Mouse (Mus musculus) lung, embryonic 16.5 days (tissue): ENCODE results near the gene Cyp4f13. TPM values are rescaled to one million over a fixed set of nuclear protein-coding genes. Genes with fewer than 3 reads are reported as not detected.

Experiments
- ATAC-seq: fragments of 200-750 bp; cut with Nextera tagmentation; 2 replicates; pipeline ENCODE4 v1.8.0; 2017; ENCODE audit warnings: low read depth, mild to moderate bottlenecking, moderate library complexity
- H3K27ac ChIP-seq: fragments of 300-500 bp; sonication (generic); 2 replicates; pipeline ENCODE4 v1.5.1; 2014; ENCODE audit warnings: mild to moderate bottlenecking, control low read depth, low read length
- H3K27me3 ChIP-seq: fragments of 300-500 bp; sonication (generic); 2 replicates; pipeline ENCODE4 v1.6.1; 2014; ENCODE audit warnings: low read depth, low read length, mixed read lengths; ENCODE audit not compliant: control insufficient read depth, insufficient read depth
- H3K36me3 ChIP-seq: fragments of 300-500 bp; sonication (generic); 2 replicates; pipeline ENCODE4 v1.6.1; 2014; ENCODE audit warnings: low read length; ENCODE audit not compliant: control insufficient read depth, insufficient read depth
- H3K4me1 ChIP-seq: fragments of 300-500 bp; sonication (generic); replicated peaks from 2 replicates; pipeline ENCODE4 v1.6.1; 2014; ENCODE audit warnings: low read length, mixed read lengths; ENCODE audit not compliant: control insufficient read depth, insufficient read depth
- H3K4me2 ChIP-seq: fragments of 300-500 bp; sonication (generic); 2 replicates; pipeline ENCODE4 v1.6.1; 2014; ENCODE audit warnings: low read depth, low read length, control low read depth
- H3K4me3 ChIP-seq: fragments of 300-500 bp; sonication (generic); 2 replicates; pipeline ENCODE4 v1.5.1; 2014; ENCODE audit warnings: mild to moderate bottlenecking, low read length, control low read depth
- H3K9ac ChIP-seq: fragments of 300-500 bp; sonication (generic); 2 replicates; pipeline ENCODE4 v1.6.1; 2014; ENCODE audit warnings: low read length, control low read depth
- H3K9me3 ChIP-seq: fragments of 300-500 bp; sonication (generic); 2 replicates; pipeline ENCODE4 v1.6.1; 2016; ENCODE audit warnings: low read length; ENCODE audit not compliant: control insufficient read depth
- WGBS: fragments of 180-500 bp; shearing (Covaris S2); extraction: QIAGEN DNeasy Blood & Tissue Kit; methylation state at CpG from one replicate; pipeline ENCODE4 v1.1.7; 2014; 5-methylcytosine and 5-hydroxymethylcytosine counted together
- polyA plus RNA-seq: library from polyadenylated mRNA; unstranded; fragments of >200 nt; fragmentation: Nextera tagmentation; extraction: Ambion mirVana; gene quantifications from 2 replicates; pipeline ENCODE4 v1.2.1, GENCODE M21; 2015

Gene Cyp4f13
- polyA plus RNA-seq, 1 experiment from 2014 or later, result 11.6 TPM

DNA sequence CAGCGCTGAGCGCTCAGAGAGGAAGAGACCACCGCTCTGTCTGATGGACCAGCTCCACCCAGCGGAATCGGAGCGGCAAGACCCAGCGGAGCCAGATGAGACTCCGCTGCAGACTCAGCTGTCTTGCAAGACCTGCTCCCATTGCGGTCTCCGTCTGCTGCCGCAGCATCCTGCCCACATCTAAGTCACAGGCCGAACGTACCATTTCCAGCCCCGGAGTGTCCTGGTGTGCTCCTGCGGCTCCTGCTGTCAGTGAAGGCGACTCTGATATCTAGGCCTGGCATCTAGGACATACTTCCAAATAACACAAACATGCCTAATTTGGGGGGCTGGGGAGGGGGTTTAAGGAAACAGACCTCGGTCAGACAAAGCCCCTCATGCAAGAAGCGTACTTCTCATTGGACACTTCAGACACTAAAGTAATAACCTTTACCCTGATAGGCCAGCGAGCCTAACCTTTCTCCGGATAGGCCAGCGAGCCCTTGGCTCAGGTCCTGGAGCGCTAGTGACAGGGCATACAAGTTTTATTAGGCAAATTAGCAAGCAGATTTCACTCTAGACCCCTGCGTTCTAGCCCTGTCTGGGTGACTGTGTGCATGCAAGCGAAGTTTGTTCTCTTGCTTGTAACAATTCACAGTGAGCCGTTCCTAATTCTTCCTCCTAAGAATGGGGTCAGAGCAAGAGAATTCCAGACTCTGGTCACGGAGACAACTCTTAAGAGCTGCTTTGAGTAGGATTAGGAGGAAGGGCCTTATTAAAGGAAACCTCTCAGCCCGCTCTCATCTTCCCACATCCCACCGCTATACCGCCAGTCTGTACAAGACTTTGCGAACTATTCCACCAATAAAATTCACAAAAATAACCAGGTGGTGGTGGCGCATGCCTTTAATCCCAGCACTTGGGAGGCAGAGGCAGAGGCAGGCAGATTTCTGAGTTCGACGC lies 55.7 kb downstream of the Cyp4f13 start, which contains the start of gene Zfp870:
TSS of gene Zfp870 (minus strand) at position 404 of the 942 bp plus-strand sequence.
- Histone ChIP-seq H3K9me3 (no peaks in the 10 kb centered on the region), H3K4me2 (peak within 1 kb of the TSS; percentile 76), H3K4me1 (peaks cover 7% of the 10 kb centered on the region), H3K4me3 (peak within 1 kb of the TSS; percentile 73), H3K27me3 (no peaks in the 10 kb centered on the region), H3K9ac (peak within 1 kb of the TSS; percentile 83), H3K36me3 (no peaks in the 10 kb centered on the region), H3K27ac (peak within 1 kb of the TSS; percentile 81)
- ATAC-seq, result peak; percentile 99
- 12% methylated on average over 33 of the region's 33 CpGs for WGBS

DNA sequence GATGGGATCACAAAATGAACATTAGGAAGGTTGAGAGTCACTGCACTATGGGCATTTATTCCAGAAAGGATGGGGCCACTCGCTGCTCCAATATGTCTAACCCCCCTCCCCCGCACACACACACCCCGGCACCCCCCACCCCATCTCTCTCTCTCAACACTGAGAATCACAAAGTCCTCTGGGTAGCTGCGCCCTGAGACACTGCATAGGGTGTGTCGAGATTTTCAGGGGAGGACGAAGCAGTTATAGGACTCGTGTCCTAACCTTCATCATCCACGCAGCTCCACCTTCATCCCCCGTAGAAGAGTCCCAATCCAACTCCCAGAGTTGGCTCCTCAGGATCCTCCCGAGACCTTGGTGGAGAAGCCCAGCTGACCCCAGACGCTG lies 56.4 kb downstream of the Cyp4f13 start:
- peak overlapping the region; percentile 73 for H3K4me3 ChIP-seq
- no peaks in the 10 kb centered on the region for H3K27me3 ChIP-seq
- under 1% methylated on average over 11 of the region's 11 CpGs for WGBS
- peak overlapping the region; percentile 76 for H3K4me2 ChIP-seq
- H3K9me3 ChIP-seq, result no peaks in the 10 kb centered on the region
- H3K9ac ChIP-seq, result peak overlapping the region; percentile 83
- peaks cover 7% of the 10 kb centered on the region for H3K4me1 ChIP-seq
- H3K36me3 ChIP-seq, result no peaks in the 10 kb centered on the region
- peak overlapping the region; percentile 81 for H3K27ac ChIP-seq
- peak; percentile 41 for ATAC-seq

DNA sequence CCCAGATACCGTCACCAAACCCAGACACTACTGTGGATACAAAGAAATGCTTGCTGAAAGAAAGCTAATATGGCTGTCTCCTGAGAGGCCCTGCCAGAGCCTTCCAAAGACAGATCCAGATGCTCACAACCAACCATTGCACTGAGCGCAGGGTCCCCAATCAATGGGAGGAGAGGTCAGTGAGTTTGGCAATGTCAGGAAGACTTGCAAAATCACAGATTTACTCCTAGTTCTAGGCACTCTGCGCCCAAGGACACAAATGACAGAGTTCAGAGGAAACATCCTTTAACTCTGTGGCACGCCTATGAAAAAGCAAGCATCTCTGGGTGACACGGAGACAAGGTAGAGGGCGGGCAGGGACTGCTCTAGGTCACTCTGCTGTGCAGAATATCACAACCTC lies 57.6 kb downstream of the Cyp4f13 start:
- H3K4me1 ChIP-seq, result peaks cover 7% of the 10 kb centered on the region
- no peak for ATAC-seq
- no peak overlapping the region for H3K27ac ChIP-seq
- no peak overlapping the region for H3K4me2 ChIP-seq
- H3K9me3 ChIP-seq, result no peaks in the 10 kb centered on the region
- no peaks in the 10 kb centered on the region for H3K27me3 ChIP-seq
- H3K36me3 ChIP-seq, result 0 out of 2 replicates have a peak, but pooled peaks cover 4% of the 10 kb centered on the region
- no peak overlapping the region for H3K9ac ChIP-seq
- WGBS, result 89% methylated on average over 6 of the region's 6 CpGs
- no peak overlapping the region for H3K4me3 ChIP-seq

- Histone ChIP-seq H3K9ac (no peak overlapping the region), H3K36me3 (peaks cover 21% of the 10 kb centered on the region), H3K4me1 (peaks cover 8% of the 10 kb centered on the region; the same call in 1 of the 2 replicates), H3K9me3 (no peaks in the 10 kb centered on the region), H3K4me2 (no peak overlapping the region), H3K4me3 (no peak overlapping the region), H3K27me3 (no peaks in the 10 kb centered on the region), H3K27ac (no peak overlapping the region)
- 86% methylated on average over 14 of the region's 14 CpGs for WGBS
- ATAC-seq, result no peak
Observed at GRCm38 (mm10) chr17:32880320-32881218, 66.6 kb downstream of the Cyp4f13 start.

DNA sequence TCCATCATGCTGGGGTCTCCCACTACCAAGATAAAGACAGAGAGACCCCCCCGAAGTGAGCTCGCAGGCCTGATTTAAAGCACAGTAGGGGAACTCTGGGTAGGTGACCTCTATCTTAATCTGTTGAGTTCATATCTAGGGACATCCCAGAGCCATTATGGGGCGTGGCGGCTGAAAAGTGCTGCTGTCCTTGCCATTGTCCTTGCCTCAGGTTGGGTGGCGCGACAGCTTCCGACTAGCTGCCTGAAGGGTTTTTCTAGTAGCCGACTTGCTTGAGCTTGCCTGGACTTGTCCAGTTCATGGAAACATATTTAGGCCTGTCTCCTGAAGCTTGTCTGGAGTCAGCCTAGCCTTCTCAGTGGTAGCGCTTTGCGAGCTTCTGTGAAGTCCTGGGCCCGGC lies 68.4 kb downstream of the Cyp4f13 start:
- no peak overlapping the region for H3K9ac ChIP-seq
- no peak overlapping the region for H3K27ac ChIP-seq
- ATAC-seq, result no peak
- 88% methylated on average over 11 of the region's 11 CpGs for WGBS
- H3K27me3 ChIP-seq, result no peaks in the 10 kb centered on the region
- no peak overlapping the region for H3K4me3 ChIP-seq
- no peak overlapping the region for H3K4me2 ChIP-seq
- H3K4me1 ChIP-seq, result peaks cover 8% of the 10 kb centered on the region; the same call in 1 of the 2 replicates
- no peaks in the 10 kb centered on the region for H3K9me3 ChIP-seq
- H3K36me3 ChIP-seq, result peaks cover 16% of the 10 kb centered on the region

- peak; percentile 78 for ATAC-seq
- H3K36me3 ChIP-seq, result peaks cover 4% of the 10 kb centered on the region
- 3% methylated on average over 22 of the region's 22 CpGs for WGBS
- no peaks in the 10 kb centered on the region for H3K27me3 ChIP-seq
- H3K4me3 ChIP-seq, result peak overlapping the region; percentile 24
- no peaks in the 10 kb centered on the region for H3K9me3 ChIP-seq
- H3K4me1 ChIP-seq, result peaks cover 8% of the 10 kb centered on the region; the same call in 1 of the 2 replicates
- H3K9ac ChIP-seq, result no peak overlapping the region
- peak overlapping the region; percentile 43 for H3K4me2 ChIP-seq
- no peak overlapping the region for H3K27ac ChIP-seq
Observed at GRCm38 (mm10) chr17:32877471-32878171, 69.6 kb downstream of the Cyp4f13 start.

Other genes with a start within 250 kb of the Cyp4f13 start
- 34.9 and 35.2 TPM in 2 replicates for gene Zfp871, start 159.1 kb downstream of the Cyp4f13 start, polyA plus RNA-seq
- gene Zfp811, start 137.5 kb downstream of the Cyp4f13 start, polyA plus RNA-seq, result 2.4 and 2.5 TPM in 2 replicates
- gene Zfp799, start 117.1 kb downstream of the Cyp4f13 start, polyA plus RNA-seq, result 13.0 and 14.2 TPM in 2 replicates
- gene Zfp870, start 55.8 kb downstream of the Cyp4f13 start, polyA plus RNA-seq, result 9.1 and 10.4 TPM in 2 replicates
- gene Cyp4f14, start 30.1 kb downstream of the Cyp4f13 start, polyA plus RNA-seq, result 0.25 TPM in 1 of 2 replicates, not detected in the other
- gene Zfp472, start 18.4 kb upstream of the Cyp4f13 start, polyA plus RNA-seq, result 10.7 and 10.9 TPM in 2 replicates
- 11.3 and 12.7 TPM in 2 replicates for gene Zfp952, start 45.7 kb upstream of the Cyp4f13 start, polyA plus RNA-seq
- gene Zfp763, start 86.0 kb upstream of the Cyp4f13 start, polyA plus RNA-seq, result 13.6 and 14.9 TPM in 2 replicates
- gene 4921501E09Rik, start 120.7 kb upstream of the Cyp4f13 start, polyA plus RNA-seq, result not detected in 2 replicates
- 9.6 TPM in 2 replicates for gene Zfp563, start 141.9 kb upstream of the Cyp4f13 start, polyA plus RNA-seq
- gene Morc2b, start 192.3 kb upstream of the Cyp4f13 start, polyA plus RNA-seq, result not detected in 2 replicates
- not detected in 2 replicates for gene Olfr55, start 221.0 kb upstream of the Cyp4f13 start, polyA plus RNA-seq
- not detected in 2 replicates for gene Olfr239, start 243.9 kb upstream of the Cyp4f13 start, polyA plus RNA-seq